Mouse (Mus musculus) olfactory bulb, adult 2 months (tissue): Measurements from ENCODE around the gene Tmem235.

Source experiments
- CTCF ChIP-seq: fragments of 200-500 bp; IDR thresholded peaks from 2 replicates; pipeline ENCODE4 v1.5.1; 2012; ENCODE audit warnings: low read depth, mild to moderate bottlenecking, low read length, moderate library complexity; ENCODE audit not compliant: insufficient read depth
- POLR2A ChIP-seq: fragments of 200-500 bp; IDR thresholded peaks from 2 replicates; pipeline ENCODE4 v1.6.1; 2012; ENCODE audit warnings: mild to moderate bottlenecking, low read depth, low read length, moderate library complexity; ENCODE audit not compliant: insufficient read depth

DNA sequence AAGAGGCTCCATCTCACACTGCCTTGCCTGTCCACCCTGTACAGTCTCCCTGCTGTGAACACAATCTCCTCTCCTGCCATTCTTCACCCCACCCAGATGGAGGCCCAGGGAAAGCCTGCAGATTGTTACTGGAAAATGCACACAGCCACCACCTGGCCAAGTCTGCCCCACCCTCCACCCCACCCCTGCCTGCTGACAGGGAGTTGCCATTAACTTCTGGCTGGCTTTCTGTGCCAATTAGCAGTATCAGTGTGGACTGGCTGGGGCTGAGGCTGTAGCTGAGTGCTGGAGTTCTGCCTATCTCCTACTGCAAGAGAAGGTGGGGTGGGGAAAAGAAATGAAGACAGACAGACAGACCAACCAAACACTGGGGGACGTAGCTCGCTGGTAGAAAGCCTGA is 22.0 kb upstream of the Tmem235 start:
- TF ChIP-seq CTCF (no peak), POLR2A (no peak)
